Mouse (Mus musculus): ENCODE data around the gene Msrb3.

Msrb3 gene

DNA sequence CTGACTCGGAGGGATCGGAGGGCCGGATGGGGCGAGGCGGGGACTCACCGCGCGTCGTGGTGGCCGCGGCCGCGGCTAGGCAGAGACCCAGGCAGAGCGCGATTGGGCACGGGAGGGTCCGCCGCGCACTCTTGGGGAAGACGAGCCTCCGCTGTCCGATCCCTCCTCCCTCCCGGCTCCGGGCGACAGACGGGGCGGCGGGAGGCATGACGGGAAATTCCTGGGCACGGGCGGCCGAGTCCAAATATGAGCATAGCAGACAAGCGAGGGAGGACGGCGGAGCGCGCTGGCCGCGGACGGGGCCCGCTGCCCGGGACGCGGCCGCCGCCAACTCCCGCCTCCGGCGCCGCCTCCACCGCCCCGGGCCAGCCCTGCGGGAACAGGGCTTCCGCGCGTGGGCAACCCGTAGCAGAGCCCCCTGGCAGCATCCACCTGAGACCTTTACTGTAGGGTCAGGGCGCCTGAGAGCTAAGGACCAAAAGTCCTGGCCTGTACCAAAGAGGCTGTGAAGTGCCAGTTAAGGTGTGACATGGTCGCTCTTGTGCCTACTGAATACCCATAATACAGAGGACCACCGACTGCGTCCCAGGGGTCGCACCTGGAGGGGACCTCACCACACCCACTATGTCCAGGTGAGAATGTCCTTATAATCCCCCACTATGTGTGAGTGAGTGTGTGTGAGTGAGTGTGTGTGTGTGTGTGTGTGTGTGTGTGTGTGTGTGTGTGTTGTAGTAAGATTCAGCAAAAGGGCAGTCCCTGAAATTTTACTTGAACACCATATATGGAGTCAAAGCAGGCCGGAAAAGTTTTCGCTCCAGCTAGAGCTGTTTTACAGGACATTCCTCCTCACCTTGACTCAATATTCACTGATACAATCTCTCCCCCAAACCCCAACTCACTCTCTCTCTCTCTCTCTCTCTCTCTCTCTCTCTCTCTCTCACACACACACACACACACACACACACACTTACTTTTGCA lies at the start of gene Msrb3:
Gene Msrb3, minus strand, starts transcription at position 317 of the 978 bp plus-strand sequence.
- no peak for DNase-seq (ENCODE audit: low spot score in 2 of 2)

DNA sequence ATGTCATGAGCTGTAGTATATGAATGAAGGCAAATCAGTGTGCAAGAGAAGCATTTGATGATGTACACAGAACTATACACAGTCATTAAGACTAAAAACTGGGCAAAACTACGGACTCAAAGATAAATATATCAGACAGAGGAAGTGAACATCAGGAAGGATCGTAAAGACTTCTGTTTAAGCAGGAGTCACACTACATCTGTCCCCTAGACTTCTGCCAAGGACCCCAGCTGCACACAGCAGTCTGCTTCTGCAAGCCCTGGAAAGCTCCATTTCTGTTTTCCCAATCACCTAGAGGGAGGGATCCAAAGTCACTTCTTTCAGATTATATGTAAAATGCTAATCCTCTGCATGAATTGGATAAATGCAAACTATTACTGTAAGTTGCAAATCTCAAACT lies 49.6 kb upstream of the Msrb3 start:
- no peak for DNase-seq (ENCODE audit: low spot score in 2 of 2)

DNA sequence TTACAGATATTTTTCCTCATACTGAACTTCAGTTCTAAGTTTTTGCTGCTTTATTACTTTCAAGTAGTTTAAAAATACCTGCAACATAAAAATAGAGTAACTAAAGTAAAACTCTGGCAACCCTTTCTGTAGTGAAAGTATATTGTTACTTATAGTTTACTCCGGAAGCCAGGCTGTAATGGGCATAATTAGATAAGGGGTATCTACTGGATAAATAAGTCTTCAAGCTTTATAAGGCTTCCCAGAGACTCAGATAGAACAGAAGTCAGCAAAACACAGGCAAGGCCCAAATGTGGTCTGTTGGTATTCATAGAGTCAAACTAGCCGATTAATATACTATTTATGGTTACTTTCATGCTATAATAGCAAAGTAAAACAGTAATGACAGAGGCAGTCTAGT lies 48.9 kb upstream of the Msrb3 start:
- DNase-seq (ENCODE audit: low spot score in 2 of 2): no peak

DNA sequence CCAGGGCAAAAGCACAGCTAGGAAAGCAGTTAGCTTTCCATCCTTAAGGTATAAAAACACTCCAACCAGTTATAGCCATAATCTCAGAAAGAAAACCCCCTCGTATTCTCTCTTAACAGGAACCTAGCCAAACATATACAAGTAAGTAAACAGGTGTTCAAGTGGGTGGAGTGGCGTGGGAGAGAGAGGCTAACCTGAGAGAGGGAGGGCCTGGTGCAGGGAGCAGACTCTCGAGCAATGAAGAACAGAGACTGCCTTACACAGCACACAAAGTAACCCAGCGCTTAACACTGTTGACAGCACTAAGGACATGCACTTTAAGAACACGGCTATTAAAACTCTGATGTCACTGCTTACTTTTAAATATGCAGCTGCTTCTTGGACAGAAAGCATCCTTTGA lies 47.9 kb upstream of the Msrb3 start:
- DNase-seq (ENCODE audit: low spot score in 2 of 2): no peak

DNA sequence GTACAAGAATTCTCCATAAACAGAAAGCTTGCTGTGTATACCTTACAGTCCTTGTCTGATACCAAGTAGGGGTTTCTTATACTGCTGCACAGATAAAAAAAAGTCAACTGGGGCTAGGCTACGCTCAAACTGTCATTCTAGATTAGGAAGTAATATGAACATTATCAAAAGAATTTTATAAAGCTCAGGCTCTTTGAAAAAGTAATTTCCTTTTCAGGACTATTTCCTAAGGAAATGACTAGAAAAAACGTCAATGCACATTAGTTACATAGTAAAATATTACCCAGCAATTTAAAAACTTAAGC lies 40.0 kb upstream of the Msrb3 start:
- no peak for DNase-seq (ENCODE audit: low spot score in 2 of 2)

DNA sequence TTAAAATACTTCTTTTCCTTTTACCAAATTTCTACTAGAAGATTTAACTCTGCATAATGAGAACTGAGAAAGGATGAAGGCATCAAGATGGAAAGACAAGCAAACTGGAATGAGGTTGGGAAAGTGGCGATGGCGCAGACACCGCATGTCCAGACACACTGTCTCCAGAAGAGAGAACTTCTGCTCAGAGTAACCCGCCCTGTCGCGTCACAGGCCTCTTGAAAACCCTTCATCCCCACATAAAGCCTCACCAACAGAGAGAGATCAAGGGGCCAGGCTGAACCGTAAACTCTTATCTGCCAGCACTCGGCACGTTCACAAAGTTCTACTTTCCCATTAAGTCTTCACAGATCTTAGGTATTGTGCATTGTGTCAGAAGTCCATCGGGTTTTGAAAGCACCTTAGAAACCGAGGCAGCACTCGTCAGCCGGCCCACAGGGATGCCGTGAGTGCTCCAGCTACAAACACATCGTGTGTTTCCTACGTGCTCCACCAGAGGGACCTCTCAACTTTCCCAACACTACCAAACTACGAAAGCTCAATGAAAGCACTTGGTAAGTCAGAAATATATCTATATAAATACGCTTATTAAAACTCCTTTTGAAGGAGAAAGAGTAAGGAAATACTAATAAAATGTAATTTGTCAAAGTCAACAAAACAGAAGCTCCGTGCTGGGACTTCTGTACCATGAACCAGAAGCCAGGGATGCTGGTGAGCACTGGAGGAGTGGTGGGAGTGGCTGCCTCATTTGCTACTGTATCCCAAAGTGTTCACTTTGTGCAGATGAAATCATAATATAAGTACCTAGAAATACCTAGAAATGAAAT lies 39.4 kb upstream of the Msrb3 start:
- no peak for DNase-seq (ENCODE audit: low spot score in 2 of 2)

DNA sequence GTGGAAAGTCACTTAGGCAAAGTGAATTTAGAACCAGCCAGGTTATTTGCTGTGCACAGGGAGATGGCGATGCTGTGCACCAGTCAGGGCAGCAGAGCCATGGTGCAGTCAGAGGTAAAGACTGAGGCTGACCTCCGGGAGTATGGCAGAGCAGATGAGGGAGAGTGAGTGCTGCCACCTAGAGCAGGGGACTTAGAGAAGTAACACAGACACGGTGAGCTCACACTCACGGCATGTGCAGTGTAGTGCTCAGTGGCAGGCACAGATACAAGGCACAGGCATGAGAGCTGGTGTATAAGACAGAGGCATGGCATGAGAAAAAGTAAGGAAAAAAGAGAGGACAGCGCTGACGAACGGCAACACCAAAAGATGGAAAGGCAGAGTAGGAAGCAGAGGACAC lies 30.6 kb upstream of the Msrb3 start:
- no peak for DNase-seq (ENCODE audit: low spot score in 2 of 2)

DNA sequence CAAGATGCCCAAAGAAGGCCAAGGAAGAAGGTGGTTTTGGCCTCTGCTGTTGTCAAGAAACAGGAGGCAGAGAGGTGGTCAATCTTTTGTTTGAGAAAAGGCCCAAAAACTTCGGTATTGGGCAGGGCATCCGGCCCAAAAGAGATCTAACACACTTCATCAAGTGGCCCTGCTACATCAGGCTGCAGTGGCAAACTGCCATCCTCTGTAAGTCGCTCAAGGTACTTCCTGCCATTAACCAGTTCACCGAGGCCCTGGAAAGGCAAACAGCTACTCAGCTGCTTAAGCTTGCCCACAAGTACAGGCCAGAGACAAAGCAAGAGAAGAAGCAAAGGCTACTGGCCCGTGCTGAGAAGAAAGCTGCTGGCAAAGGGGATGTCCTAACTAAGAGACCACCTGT lies 29.3 kb upstream of the Msrb3 start:
- DNase-seq (ENCODE audit: low spot score in 2 of 2): no peak

DNA sequence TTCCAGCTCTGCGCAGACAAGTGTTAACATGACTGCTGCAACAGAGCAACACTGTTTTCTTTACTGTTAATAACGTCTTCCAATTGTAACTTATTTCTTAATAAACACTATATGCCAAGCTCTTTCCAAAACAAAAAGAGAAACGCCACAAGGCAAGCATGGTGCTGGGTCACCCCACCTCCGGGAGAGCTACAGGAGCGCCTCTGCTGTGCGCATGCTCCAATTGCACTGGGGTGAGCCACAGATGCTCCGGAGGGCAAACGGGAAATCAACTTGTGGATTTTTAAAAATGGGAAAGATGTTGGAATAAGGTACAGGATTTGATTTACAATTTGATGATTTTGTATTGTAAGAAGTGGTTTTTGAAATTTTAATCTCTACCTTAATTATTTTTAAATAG lies 27.3 kb upstream of the Msrb3 start:
- DNase-seq (ENCODE audit: low spot score in 2 of 2): no peak

DNA sequence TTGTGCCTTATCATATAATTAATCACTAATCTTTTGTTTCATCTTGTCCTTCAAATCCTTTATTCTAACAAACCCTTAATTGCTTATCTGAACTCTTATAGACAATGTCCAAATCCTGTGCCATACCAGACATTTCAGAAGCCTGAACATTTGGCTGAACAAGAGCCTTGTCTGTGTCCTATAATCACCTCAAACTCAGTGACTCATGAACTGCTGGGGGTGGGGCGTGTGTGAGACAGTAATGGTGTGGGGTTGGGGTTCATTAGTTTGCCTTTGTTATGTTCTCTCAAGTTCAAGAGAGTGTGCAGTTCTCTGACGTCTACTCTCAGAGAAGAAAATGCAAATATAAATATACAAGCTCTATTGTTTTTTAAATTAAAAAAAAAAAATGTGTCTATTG lies 22.6 kb upstream of the Msrb3 start:
- no peak for DNase-seq (ENCODE audit: low spot score in 2 of 2)

DNA sequence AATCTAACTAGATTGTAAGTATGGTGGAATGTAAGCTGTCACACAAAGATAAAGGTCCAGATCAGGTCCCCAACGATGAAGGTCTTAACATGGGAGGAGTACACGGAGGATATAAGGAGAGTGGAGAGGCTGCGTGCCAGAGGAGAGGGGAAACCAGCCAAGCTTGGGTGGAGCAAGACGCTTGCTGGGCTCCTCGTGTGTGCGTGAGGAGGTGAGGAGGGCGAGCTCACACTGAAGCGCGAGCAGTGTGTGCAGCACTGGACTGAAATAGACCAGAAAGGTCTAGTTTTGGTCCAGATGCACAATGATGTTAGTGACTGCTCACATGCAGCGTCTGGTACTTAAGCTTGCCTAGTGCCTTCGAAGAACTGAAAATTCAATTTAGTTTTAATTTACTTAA lies 21.7 kb upstream of the Msrb3 start:
- DNase-seq (ENCODE audit: low spot score in 2 of 2): no peak

DNA sequence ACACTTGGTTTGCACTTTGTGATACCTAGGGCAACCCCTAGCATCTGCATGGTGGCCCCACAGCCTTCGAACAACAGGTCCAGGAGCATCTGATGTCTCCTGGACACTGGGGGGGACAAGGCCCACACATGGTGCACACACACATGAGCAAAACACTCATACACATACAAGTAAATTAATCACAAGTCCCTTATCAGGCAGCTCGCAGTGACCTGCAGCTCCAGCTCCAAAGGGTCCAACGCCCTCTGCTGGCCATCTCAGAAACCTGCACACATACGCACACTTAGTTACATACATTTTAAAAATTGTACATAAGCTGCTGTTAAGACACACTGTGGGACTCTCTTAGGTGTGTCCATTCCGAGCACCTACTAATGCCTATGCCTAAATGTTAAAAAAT lies 17.3 kb upstream of the Msrb3 start:
- no peak for DNase-seq (ENCODE audit: low spot score in 2 of 2)

DNA sequence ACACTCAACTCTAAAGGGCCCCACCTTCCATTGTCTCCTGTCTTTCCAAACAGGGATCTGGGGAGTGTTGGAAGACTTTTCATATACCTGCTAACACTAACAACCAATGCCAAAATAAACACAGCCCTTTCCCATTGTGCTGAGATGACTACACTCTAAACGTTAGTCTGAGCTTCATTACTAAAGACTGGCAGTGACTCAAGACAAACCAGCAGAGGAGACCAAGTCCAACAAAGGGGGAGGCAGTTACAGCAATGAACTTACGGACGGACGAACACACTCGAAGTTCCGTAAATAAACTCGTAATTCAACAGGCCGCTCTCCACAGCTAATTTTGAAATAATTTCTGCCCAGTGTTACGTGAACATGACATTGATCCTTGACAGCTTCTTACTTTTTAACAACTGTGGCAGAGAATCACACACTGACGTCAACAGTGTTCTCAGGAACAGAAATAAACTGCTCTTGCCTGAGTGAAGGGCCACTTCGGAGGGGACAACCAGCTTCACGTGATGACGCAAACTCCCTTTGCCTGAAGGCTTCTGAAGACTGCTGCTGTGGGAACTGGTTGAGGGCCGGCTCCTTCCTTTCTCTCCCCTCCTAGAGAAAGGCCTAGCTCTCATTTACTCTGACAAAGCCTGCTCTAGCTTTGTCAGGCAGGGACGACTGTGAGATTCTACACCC lies 16.2 kb upstream of the Msrb3 start:
- no peak for DNase-seq (ENCODE audit: low spot score in 2 of 2)

DNA sequence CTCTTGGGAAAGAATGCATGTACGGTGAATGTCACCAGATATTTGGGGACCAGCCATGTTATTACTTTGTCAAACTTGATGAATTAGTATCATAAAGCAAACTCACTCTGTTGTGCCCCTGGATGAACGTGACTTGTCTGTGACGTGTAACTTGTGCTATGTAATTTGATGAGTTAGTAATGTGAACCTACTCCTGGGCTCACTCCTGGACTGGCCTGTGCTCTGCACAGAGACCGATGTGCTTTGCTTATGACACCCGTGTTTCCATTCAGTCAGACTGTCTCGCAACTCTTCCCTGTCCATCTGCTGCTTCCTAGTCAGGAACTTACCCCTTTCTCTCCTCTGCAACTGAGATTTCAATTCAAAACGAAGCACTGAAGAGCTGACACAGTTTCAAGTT lies 15.4 kb upstream of the Msrb3 start:
- DNase-seq (ENCODE audit: low spot score in 2 of 2): no peak

DNA sequence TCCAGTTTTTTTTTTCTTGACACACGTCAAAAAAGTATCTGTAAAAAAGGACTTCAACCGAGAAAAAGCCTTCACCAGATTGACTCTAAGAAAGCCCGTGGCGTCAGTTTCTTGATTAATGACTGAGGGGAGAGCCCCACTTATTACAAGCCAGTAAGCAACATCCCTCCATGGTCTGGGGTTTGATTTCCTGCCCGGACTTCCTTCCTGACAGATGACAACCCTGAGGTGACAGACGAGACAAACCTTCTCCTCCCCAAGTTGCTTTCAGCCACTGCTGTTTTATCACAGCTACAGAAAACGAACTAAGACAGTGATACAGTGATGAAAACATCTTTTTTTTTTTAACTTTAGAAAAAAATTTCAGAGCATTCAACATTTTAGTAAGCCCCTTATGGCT lies 14.9 kb upstream of the Msrb3 start:
- DNase-seq (ENCODE audit: low spot score in 2 of 2): no peak

DNA sequence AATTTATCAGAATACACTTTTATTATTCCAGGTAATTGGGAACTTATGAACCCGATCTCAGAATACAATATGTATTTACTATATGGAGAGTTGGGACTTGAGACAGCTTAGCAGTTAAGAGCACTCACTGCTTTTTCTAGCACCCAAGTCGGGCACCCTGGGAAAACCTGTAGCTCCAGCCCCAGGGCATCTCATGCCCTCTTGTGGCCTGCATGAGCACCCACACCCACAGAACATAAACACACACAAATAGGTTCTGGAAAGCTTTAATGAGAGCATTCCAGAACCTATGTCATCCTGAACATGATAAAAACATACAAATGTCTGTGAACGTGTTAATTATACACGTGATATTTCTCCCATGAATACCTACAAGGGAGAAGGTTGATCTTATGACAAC lies 13.1 kb upstream of the Msrb3 start:
- no peak for DNase-seq (ENCODE audit: low spot score in 2 of 2)

DNA sequence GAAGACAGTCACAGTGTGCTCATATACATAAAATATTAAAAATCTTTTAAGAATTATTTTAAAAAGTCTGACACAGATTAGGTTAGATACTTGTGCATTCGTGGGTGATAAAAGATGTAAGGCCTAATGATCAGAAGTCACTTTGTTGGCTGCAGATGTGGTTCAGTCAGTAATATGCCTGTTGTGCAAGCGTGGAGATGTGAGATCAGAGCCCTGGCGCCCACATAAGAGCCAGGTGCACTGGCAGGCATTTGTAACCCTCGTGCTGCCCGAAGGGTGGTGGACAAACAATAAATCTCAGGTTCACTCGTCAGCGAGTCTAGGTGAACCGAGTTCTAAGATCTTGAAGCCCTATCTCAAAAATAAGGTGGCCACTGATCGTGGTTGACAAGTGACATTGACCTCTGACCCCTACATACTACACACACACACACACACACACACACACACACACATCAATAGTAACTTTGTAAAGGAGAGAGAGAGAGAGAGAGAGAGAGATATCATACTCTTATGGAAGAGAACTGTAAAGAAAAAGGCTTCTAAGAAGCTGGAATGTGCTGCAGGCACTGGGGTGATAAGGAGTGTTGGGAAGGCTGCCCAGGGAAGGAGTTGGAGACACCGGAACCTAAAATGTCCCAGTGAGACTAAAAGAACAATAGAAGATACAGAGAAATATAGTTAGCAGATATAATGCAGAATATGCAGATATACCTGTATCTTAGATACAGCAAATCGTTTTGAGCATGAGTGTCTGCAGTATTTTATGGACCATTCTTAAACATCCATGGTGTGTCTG lies 10.1 kb upstream of the Msrb3 start:
- DNase-seq (ENCODE audit: low spot score in 2 of 2): no peak

DNA sequence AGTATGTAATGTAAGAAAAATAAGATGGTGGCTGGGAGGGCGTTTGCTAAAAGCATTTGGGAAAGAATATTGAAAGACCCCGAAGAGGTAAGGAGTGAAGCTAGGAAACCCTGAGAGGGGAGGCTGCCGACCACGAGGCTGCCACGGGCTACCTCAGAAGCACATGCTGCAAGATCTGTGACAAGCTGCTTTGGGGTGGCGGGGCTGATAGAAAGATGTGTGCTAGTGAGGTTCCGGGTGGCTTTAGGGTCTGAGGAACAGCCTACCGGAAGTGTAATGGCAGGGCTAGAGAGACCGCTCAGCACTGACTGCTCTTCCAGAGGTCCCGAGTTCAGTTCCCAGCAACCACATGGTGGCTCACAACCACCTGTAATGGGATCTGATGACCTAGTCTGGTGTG lies 5.8 kb upstream of the Msrb3 start:
- DNase-seq (ENCODE audit: low spot score in 2 of 2): no peak

DNA sequence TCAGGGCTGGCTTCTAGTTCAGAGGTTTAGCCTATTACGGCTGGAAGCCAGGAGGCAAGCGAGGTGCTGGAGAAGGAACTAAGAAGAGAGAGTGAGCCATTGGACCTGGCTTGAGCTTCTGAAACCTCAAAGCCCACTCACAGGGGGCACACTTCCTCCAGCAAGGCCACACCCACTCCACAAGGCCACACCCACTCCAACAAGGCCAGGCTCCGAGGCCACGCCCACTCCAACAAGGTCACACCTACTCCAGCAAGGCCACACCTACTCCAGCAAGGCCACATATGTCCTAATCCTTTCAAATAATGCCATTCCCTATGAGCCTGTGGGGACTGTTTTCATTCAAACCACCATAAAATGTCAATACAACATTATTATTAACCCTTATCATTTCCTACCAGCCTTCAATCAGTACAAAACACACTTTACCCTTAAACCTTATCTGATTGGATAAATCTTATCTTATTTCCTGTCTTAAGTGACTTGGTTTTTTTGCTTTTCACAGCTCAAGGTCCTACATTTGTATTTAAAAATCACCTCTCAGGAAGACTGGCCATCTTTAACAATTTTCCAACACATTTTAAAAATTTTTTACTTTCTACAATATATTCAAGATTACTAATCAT lies 5.1 kb upstream of the Msrb3 start:
- DNase-seq (ENCODE audit: low spot score in 2 of 2): no peak

DNA sequence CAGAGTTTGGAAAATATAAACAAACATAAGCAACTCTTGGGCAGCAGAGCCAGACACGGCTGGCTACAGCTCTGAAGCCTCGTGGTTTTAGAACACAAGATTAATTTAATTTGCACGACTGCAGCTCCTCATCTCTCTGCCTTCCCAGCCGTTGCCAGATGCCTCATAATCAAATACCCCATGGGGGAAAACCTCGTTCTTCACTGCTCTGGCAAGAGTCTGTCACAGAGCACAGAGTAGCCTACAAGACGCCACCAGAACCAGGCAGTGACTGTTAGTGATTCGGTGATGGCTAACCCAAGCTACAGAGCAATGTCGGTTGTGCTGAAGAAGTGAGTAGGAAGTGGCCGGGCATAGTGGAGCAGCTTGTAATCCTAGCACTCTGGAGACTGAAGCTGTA lies 2.8 kb upstream of the Msrb3 start:
- DNase-seq (ENCODE audit: low spot score in 2 of 2): no peak

DNA sequence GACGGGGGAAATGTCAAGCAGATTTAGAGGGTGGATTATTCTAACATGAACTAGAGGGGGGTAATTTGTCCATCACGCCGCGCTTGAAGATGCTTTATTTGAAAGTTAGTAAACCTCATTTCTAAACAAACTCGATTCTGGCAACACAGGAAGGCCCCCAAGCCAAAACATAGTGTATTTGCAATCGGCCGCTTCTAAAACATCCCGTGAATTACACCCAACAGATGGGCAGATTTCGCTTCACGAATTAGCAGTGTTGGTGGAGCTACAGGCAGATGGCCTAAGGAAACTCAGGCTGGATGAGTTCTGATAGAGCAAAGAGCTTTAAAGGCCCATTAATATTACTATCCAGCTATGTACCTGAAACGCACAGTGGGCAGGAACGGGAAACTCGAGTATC lies 1.2 kb upstream of the Msrb3 start:
- DNase-seq (ENCODE audit: low spot score in 2 of 2): no peak

All from spleen, postnatal 4 days (tissue).